Comparison of ENCODE assay signal across 8 mouse cellular contexts in the genomic region with DNA sequence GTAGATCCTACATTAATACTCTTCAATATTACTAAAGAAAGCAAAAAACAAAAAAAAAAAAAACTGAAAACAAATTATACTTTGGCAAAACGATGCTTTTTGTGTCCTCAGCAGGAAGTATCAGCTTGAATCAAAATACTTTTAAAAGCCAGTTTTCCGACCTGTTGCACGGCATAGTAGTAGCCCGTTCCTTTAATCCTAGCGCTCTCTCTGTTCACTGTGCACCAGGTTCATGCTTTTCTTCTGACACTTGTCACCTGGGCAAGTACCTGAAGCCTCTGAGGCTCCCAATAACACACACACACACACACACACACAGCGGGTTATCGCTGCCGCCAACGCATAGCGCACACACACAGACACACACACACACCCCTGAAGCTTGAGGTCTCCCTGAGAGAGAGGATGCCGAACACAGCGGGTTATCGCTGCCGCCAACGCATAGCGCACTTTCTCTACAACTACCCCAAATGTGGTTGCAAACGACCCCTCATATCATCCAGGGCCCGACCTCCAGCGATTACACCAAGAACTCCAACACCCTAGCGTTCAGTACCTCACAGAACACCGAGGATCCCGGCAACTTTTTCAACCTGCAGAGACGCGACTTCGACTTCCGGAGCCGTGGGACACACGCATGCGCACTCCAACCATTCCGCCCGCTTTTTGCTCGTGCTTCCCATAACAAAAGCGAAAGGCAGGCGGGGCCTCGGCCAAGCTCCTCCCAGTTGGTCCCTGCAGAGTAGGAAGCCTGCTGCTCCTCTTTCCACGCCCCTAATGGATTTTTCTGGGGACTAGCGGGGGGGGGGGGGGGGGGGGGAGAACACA. TPM values are rescaled to one million over a fixed set of nuclear protein-coding genes. Genes with fewer than 3 reads are reported as not detected.
DNase-seq lines count a peak whose midpoint lies in the region; ATAC-seq lines count a peak whose summit lies in the region.

Gene Pot1b (minus strand): TSS at position 645 of the 828 bp plus-strand sequence.

- peak within 1 kb of the TSS; percentile 87 for H3K9ac ChIP-seq in heart, embryonic 13.5 days
- peak within 1 kb of the TSS; percentile 79 for H3K9ac ChIP-seq in liver, embryonic 12.5 days
- peak within 1 kb of the TSS; percentile 39; the same call in 1 of the 2 replicates for H3K9ac ChIP-seq in stomach, embryonic 15.5 days

- peak; percentile 94 for ATAC-seq in heart, embryonic 13.5 days (ENCODE audit: extremely low read depth, insufficient number of reproducible peaks, low FRiP score, low TSS enrichment)
- peak; percentile 98 for ATAC-seq in liver, embryonic 12.5 days
- ATAC-seq in stomach, embryonic 15.5 days (ENCODE audit: insufficient read depth, low FRiP score, low read depth): peak; percentile 98

- no peaks in the 10 kb centered on the region for H3K9me3 ChIP-seq in heart, embryonic 13.5 days
- no peaks in the 10 kb centered on the region for H3K9me3 ChIP-seq in liver, embryonic 12.5 days (replicated peaks)
- no peaks in the 10 kb centered on the region for H3K9me3 ChIP-seq in stomach, embryonic 15.5 days

- H3K4me3 ChIP-seq in brown adipose tissue, adult 24 weeks (ENCODE audit: insufficient read depth, low read depth, low read length): peak within 1 kb of the TSS; percentile 68
- H3K4me3 ChIP-seq in heart, embryonic 13.5 days: peak within 1 kb of the TSS; percentile 73
- H3K4me3 ChIP-seq in liver, embryonic 12.5 days: peak within 1 kb of the TSS; percentile 71
- H3K4me3 ChIP-seq in stomach, embryonic 15.5 days (replicated peaks): peak within 1 kb of the TSS; percentile 86

- peaks cover 3% of the 10 kb centered on the region; the same call in 1 of the 2 replicates for H3K27me3 ChIP-seq in heart, embryonic 13.5 days (replicated peaks)
- H3K27me3 ChIP-seq in liver, embryonic 12.5 days (replicated peaks): no peaks in the 10 kb centered on the region
- no peaks in the 10 kb centered on the region for H3K27me3 ChIP-seq in stomach, embryonic 15.5 days (replicated peaks)

- peak within 1 kb of the TSS; percentile 84 for H3K4me2 ChIP-seq in heart, embryonic 13.5 days
- peak within 1 kb of the TSS; percentile 75 for H3K4me2 ChIP-seq in liver, embryonic 12.5 days
- H3K4me2 ChIP-seq in stomach, embryonic 15.5 days: peak within 1 kb of the TSS; percentile 63

- DNase-seq in CD4-positive, CD25-positive, alpha-beta regulatory T cell, adult 2 months (ENCODE audit: low read depth, low spot score): peak; percentile 97
- peak; percentile 61 for DNase-seq in fat pad, adult 2 months (ENCODE audit: extremely low read depth, low read depth, low spot score)
- peak; percentile 99 for DNase-seq in kidney, postnatal 10 days
- DNase-seq in natural killer cell, adult 2 months (ENCODE audit: low spot score in 2 of 2): peak; percentile 84 to 88

- H3K4me1 ChIP-seq in brown adipose tissue, adult 24 weeks (ENCODE audit: control insufficient read depth, insufficient read depth, insufficient read length, low read length): no peaks in the 10 kb centered on the region
- no peaks in the 10 kb centered on the region for H3K4me1 ChIP-seq in heart, embryonic 13.5 days
- peaks cover 8% of the 10 kb centered on the region for H3K4me1 ChIP-seq in liver, embryonic 12.5 days
- H3K4me1 ChIP-seq in stomach, embryonic 15.5 days: no peaks in the 10 kb centered on the region

- peaks cover 9% of the 10 kb centered on the region for H3K36me3 ChIP-seq in heart, embryonic 13.5 days
- H3K36me3 ChIP-seq in liver, embryonic 12.5 days: peaks cover 12% of the 10 kb centered on the region
- H3K36me3 ChIP-seq in stomach, embryonic 15.5 days: no peaks in the 10 kb centered on the region

- no peak within 1 kb of the TSS for H3K27ac ChIP-seq in brown adipose tissue, adult 24 weeks (replicated peaks; ENCODE audit: low read depth, low read length)
- H3K27ac ChIP-seq in heart, embryonic 13.5 days (replicated peaks): peak within 1 kb of the TSS; percentile 60
- H3K27ac ChIP-seq in liver, embryonic 12.5 days: peak within 1 kb of the TSS; percentile 84
- peak within 1 kb of the TSS; percentile 57 for H3K27ac ChIP-seq in stomach, embryonic 15.5 days

- under 1% methylated on average over 37 of the region's 37 CpGs for WGBS in heart, embryonic 13.5 days
- WGBS in liver, embryonic 12.5 days (ENCODE audit: insufficient replicate concordance): under 1% methylated on average over 36 of the region's 37 CpGs
- WGBS in stomach, embryonic 15.5 days: 0% methylated on average over 36 of the region's 37 CpGs

RNA-seq across cellular contexts. Expression of gene Pot1b, which starts in this region (rescaled TPM):
- 1.9 and 2.6 TPM in 2 replicates for polyA plus RNA-seq in brown adipose tissue, adult 24 weeks (2012; ENCODE audit: insufficient read depth, insufficient read length, missing spikeins)
- polyA plus RNA-seq in heart, embryonic 13.5 days (2015; fragmentation: Nextera tagmentation; extraction: Ambion mirVana): 4.1 and 6.4 TPM in 2 replicates
- 6.0 and 7.2 TPM in 2 replicates for polyA plus RNA-seq in liver, embryonic 12.5 days (2016; fragmentation: Nextera tagmentation; extraction: Ambion mirVana)
- 8.6 and 9.0 TPM in 2 replicates for polyA plus RNA-seq in stomach, embryonic 15.5 days (2015; fragmentation: Nextera tagmentation; extraction: Ambion mirVana)
